Mouse (Mus musculus) lung, postnatal 25 days (tissue): Measurements from ENCODE around the gene Kcna10.

Experiments
- DNase-seq: peaks from one replicate; pipeline ENCODE4 v3.0.0; 2022; ENCODE audit warnings: low spot score

Gene Kcna10

DNA sequence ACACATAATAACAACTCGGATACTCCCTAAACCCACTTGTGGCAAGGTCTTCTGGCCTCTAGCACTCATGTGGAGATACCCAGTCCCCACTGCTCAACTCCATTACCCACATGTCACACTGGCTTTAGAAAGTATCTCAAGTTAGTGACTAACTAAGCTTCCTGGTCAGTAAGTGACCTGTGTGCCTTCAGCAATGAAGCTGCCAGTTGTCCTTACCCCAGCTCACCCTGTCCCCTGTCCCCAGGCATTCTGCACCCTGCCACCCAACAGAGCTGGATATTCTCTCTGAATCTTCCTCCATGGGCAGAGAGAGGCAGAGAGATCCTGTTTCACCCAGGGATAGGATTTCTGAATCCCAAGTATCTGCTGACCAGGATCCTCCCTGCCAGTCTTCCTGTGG, at the start of gene Kcna10:
TSS of gene Kcna10 (plus strand) at position 301 of the 400 bp plus-strand sequence.
- DNase-seq = no peak

GRCm38 (mm10) chr3:107134457-107134856, 48.4 kb upstream of the Kcna10 start:
- no peak for DNase-seq

GRCm38 (mm10) chr3:107147126-107147525, 35.7 kb upstream of the Kcna10 start:
- DNase-seq = no peak

DNA sequence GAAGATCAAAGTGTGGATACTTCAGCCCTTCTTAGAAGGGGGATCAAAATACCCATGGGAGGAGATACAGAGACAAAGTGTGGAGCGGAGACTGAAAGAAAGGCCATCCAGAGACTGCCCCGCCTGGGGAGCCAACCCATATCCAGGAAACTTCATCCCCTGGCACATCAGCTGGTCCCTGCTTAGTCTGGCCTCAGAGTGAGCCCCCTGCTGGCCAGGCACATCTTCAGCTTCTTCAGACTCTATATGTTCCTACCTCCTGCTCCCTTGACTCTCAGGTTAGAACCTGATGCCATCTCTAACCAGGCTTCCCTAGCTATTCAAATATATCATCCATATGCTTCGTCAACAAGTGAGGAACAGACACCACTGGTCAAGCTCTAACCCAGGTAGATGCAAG, 33.9 kb upstream of the Kcna10 start:
- peak; percentile 32 for DNase-seq

DNA sequence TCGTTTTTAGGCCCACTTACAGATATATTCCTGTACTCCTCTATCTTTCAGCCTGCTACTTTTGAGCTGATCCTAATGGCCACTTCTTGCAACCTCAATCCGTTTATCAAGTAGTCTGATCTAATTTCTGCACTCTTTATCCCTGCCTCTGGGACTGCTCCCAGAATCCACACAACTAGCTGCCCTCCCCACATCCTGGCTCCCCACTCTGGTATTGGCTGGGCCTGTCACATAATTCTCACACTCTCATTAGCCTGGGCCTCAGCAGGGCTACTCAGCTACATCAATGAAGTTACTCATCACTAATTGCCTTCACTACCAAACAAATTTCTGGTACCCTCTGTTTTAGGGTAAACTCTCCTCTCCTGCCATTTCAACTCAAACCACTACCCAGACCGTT, 32.4 kb upstream of the Kcna10 start:
- no peak for DNase-seq

GRCm38 (mm10) chr3:107150872-107151540, 31.9 kb upstream of the Kcna10 start:
- no peak for DNase-seq

DNA sequence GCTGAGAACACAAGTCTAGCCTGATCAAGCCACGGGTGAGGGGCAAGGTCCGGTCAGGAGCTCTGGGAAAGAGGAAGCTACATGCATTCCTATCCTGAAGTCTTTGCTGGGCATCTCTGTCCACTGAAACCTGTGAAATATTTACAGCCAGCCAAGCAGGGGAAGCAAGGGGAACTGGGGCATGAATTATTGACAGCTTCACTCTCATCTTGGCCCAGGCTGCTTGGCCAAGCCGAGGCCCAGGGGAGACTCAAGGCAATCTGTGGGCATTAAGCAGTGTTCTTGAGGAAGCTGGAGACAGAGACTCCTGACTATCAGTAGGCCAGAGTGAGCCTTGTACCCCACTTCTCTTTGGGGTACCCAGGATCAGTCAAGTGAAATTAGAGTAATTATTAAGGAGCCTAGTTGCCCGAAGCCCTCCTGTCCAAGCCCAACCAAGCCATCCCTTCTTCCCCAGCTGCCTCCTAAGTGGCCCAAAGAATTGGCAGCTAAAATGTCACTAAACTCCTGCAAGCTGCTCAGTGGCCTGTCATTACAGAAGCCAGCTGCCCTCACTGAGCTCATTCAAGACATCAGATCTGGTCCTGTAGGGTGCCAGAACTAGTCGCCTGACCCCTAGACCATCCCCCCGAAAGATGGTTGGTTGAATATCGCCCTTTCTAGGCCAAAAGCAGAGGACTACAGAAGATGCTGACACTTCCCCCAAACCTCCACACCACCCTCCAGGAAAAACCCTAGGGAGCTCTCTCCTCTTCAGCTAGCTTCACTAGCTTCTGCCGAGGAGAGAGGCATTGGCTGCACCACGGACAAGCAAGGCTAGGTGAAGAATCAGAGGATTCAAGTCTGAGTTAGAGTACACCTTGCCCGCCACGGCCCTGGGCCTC, 28.8 kb upstream of the Kcna10 start:
- DNase-seq = no peak

DNA sequence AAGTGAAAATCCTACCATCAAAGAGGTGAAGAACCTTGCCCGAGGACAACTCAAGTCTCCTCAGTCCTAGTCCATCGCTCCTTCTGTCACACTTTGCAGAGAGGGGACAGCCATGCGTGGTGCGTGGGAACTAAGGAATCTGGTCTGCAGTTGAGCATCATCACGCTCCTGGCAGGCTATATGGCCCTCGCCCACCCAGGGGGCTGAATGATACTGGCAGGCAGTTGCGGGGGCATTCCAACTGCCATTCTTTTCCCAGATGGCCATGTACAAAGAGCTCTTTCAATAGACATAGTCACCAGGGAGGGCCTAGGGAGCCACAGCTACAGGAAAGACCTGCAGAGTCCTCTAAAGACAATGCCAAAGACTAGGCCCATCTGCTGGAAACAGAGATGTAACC, 24.0 kb upstream of the Kcna10 start:
- DNase-seq = no peak

- DNase-seq = no peak
Measured at GRCm38 (mm10) chr3:107159418-107159817, 23.4 kb upstream of the Kcna10 start.

DNA sequence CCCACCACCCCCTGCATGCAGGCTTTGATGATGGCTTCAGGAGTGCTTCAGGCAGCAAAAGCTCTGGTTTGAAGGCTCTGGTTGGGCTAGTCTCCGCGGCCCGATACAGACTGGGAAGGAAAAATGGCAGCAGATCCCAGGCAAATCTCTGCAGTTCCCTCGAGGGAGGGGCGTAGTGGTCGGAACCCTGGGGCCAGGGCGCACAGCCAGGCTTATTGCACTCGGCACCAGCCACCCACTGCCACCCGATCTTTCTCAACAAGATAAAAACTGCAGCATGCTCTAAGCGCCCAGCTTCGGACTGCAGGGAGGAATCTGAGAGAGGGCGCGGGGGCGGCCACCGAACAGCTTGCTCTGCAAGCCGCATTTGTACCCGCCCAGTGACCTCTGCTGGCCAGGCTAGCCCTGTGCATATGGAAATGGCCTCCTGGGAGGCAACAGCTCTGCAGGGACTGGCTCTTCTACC, 23.0 kb upstream of the Kcna10 start:
- no peak for DNase-seq

GRCm38 (mm10) chr3:107162741-107163140, 20.1 kb upstream of the Kcna10 start:
- DNase-seq = no peak

- no peak for DNase-seq
Measured at GRCm38 (mm10) chr3:107169552-107169951, 13.3 kb upstream of the Kcna10 start.

DNA sequence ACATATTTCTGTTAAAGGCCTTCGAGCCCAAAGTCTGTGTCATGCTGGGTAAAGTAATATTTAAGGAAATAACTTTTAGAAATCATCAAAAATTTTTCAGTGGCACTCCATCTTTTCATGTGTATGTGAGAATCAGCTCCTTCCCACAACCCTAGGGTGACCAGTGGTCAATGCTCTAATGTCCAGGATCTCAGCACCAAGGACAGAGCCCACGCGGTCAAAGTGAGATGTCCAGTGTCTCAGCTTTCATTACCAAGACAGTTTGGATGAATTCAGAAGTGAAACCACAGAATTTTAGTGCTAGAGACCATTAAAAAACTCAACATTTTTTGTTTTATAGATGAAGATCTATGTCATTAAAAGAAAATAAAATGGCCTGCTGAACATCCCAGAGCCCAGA, 10.9 kb upstream of the Kcna10 start:
- DNase-seq = no peak

DNA sequence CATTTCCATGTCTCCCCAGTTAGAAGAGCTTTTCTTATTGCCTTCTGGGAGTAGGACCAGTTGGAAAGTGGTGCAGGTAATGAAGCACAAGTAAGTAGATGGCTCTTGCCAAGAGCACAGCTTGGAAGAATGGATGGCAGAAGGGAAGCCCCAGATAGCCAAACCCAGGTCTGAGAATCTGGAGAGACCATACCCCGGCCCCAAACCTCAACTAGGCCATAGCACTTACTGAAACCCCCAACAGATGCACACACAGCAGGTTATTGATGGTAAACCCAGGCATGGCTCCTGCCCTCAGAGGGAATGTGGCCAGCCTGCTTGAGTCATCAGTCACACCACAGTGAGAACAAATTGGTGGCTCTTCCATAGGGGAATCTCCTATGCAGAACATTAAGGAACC, 10.3 kb upstream of the Kcna10 start:
- DNase-seq = no peak

DNA sequence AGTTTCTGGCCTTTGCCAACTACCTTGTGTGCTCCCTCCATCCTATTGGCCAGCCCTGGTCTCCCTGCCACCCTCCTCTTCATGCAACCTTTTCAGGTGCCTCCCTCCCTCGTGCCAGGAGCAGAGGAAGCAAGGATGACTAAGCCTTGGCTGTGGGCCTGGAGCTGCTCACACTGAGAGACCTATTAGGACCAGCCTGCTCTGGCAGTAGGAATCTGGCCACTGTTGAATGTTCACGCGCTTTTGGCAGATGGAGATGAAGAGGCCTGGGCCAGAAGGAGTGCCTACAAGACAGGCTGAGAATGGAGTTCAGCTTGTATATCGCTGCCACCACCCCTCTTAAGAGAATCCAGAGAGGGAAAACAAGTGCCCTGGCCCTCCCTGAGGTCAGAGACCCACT, 7.4 kb upstream of the Kcna10 start:
- no peak for DNase-seq

- DNase-seq = no peak
Measured at GRCm38 (mm10) chr3:107176501-107176900, 6.4 kb upstream of the Kcna10 start.

DNA sequence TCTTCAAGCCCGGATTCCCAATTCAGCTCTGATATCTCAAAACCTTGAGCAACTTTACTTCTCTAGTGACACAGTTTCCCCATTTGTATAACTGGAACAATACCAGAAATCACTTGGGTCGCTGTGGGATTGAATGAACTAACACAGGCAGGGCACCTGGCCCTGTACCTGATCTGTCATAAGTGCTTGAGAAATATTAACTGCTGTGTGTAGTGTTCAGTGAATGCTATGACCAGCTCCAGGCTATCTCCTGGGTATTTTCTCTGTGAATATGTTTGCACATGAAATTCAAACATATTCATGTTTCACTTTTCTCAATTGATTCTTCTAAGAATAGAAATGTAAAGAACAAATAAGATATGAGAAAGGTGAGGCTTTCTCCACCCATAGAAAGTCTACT, 2.0 kb upstream of the Kcna10 start:
- no peak for DNase-seq

- DNase-seq = no peak
Measured at GRCm38 (mm10) chr3:107183178-107183577, 322 bp downstream of the Kcna10 start.

GRCm38 (mm10) chr3:107185597-107185996, 2.7 kb downstream of the Kcna10 start:
- DNase-seq = no peak

DNA sequence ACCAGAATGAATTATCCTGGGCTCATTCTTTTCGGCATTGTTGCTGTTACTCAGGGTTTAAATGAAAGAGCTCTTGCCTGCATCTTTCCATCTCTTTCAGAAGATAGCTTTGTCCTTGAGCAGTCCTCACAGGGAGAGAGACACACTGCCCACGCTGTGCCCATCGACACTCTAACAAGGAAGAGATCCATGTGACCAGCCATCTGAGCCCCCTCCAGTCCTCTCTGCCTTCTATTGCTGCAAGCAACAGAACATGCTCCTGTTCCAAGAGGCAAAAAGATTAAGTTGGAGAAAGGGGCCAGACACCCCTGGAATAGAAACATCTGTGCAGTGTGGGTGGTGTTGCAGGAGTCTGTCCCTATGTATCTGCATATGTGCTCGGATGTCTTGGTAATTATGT, 4.2 kb downstream of the Kcna10 start:
- DNase-seq = no peak

- peak; percentile 6 for DNase-seq
Measured at GRCm38 (mm10) chr3:107188226-107188899, 5.5 kb downstream of the Kcna10 start.

DNA sequence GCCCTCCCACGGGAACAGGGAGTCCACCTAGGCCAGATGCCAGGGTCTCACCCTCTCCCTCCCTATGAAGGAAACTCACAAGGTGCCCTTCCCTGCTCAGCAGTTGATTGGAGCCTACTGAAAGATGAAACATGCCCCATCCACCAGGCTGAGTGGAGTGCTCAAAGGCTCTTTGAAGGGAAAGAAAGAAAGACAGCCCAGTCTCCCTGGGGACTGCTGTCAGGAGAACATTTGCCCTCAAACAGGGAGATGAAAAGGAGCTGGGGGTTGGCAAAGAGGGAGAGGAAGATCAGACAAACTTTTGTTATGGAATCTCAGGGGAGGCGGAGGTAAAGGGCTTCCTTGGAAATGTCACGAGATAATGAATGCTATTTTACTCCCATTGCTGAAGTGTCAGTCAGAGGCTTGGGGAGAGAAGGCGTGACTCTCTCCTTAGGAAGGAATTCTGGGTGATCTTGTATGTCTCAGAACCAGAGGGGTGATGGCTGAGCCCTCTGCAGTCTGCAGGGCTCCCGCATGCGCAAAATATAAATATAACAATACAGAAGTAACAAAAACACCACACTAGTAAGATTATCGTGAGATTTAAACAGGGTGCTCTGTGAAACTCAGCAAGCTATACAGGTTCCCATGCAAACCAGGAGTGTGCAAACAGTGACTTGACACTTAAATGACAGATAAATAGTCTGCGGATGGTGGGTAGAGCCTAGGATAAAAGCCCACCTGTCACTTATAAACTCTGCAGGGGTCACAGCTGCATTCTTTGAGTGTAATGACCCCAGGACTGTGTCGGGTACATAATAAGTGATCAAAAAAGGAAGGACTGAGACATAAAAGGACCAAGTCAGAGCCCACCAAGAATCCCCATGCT, 18.7 kb downstream of the Kcna10 start:
- DNase-seq = no peak
